Mouse (Mus musculus) forebrain, postnatal 0 days (tissue): ENCODE measurements at regions not wholly inside any gene's neighbourhood (a gene's known extent, or its start where the extent isn't known, plus 50 kb on each side); places are given as distances from the start of the nearest gene placed in this dataset.

Source experiments
- ATAC-seq: fragments of 200-750 bp; cut with Nextera tagmentation; 2 replicates; pipeline ENCODE4 v1.8.0; 2017; ENCODE audit warnings: mild to moderate bottlenecking, moderate library complexity
- DNase-seq: peaks from one replicate; pipeline ENCODE4 v3.0.0-alpha.2; 2015
- H3K27ac ChIP-seq: fragments of 300-500 bp; sonication (generic); 2 replicates; pipeline ENCODE4 v1.5.1; 2014; ENCODE audit warnings: low read depth, mild to moderate bottlenecking, antibody characterized with exemption, low read length, moderate library complexity, mixed read lengths
- H3K27me3 ChIP-seq: fragments of 300-500 bp; sonication (generic); 2 replicates; pipeline ENCODE4 v1.6.1; 2014; ENCODE audit warnings: mild to moderate bottlenecking, low read length, mixed read lengths; ENCODE audit not compliant: insufficient read depth
- H3K36me3 ChIP-seq: fragments of 300-500 bp; sonication (generic); 2 replicates; pipeline ENCODE4 v1.6.1; 2014; ENCODE audit warnings: mild to moderate bottlenecking, moderate library complexity; ENCODE audit not compliant: insufficient read depth
- H3K4me1 ChIP-seq: fragments of 300-500 bp; sonication (generic); 2 replicates; pipeline ENCODE4 v1.6.1; 2014; ENCODE audit warnings: antibody characterized with exemption; ENCODE audit not compliant: insufficient read depth
- H3K4me2 ChIP-seq: fragments of 300-500 bp; sonication (generic); 2 replicates; pipeline ENCODE4 v1.6.1; 2014; ENCODE audit warnings: low read depth, mild to moderate bottlenecking, moderate library complexity
- H3K4me3 ChIP-seq: fragments of 300-500 bp; sonication (generic); 2 replicates; pipeline ENCODE4 v1.5.1; 2014; ENCODE audit warnings: low read depth, low read length, mixed read lengths
- H3K9ac ChIP-seq: fragments of 300-500 bp; sonication (generic); 2 replicates; pipeline ENCODE4 v1.6.1; 2014; ENCODE audit warnings: mild to moderate bottlenecking
- H3K9me3 ChIP-seq: fragments of 300-500 bp; sonication (generic); 2 replicates; pipeline ENCODE4 v1.6.1; 2016; ENCODE audit warnings: low read length
- CTCF ChIP-seq: sonication (generic); IDR thresholded peaks from 2 replicates; pipeline ENCODE4 v1.5.1; 2016; ENCODE audit warnings: antibody characterized with exemption, control low read depth, low read depth
- WGBS: fragments of 180-500 bp; shearing (Covaris S2); extraction: QIAGEN DNeasy Blood & Tissue Kit; methylation state at CpG from one replicate; pipeline ENCODE4 v1.1.7; 2014; 5-methylcytosine and 5-hydroxymethylcytosine counted together

DNA sequence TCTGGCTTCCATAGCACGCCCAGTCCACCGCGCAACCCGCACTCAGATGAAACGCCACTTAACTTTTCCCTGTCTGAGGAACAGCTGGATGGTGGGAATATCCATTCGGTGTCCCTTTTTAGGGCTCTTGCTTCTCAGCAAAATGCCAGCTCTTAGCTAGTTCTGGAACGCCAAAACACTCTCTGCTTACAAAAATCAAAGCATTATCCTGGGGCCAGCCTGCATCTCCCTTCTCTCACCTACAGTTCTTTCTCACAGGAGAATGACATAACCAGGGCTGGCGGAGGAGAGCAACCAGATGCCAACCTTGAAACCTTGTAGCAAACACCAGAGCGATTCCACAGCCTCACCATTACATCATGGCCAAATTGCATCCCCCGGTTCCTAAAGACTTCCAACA lies 236.4 kb upstream of the Kazn start:
- no peak for TF ChIP-seq CTCF

GRCm38 (mm10) chr4:142474626-142475025 lies 235.4 kb upstream of the Kazn start:
- Histone ChIP-seq H3K4me3 (peak overlapping the region; percentile 7; the same call in 1 of the 2 replicates), H3K27me3 (no peaks in the 10 kb centered on the region), H3K4me2 (peak overlapping the region; percentile 51), H3K27ac (no peak overlapping the region), H3K9ac (no peak overlapping the region), H3K9me3 (no peaks in the 10 kb centered on the region), H3K36me3 (no peaks in the 10 kb centered on the region), H3K4me1 (no peaks in the 10 kb centered on the region; the same call in 1 of the 2 replicates)
- ATAC-seq = no peak
- 50% methylated on average over 7 of the region's 7 CpGs for WGBS
- DNase-seq = no peak
- no peak for TF ChIP-seq CTCF

More for the DNA sequence above, 236.4 kb upstream of the Kazn start:
- H3K36me3 ChIP-seq = no peaks in the 10 kb centered on the region
- no peak overlapping the region for H3K9ac ChIP-seq
- no peaks in the 10 kb centered on the region for H3K27me3 ChIP-seq
- H3K4me3 ChIP-seq = peak overlapping the region; percentile 26
- H3K4me1 ChIP-seq = no peaks in the 10 kb centered on the region; the same call in 1 of the 2 replicates
- ATAC-seq (no peak), DNase-seq (no peak)
- H3K4me2 ChIP-seq = peak overlapping the region; percentile 51
- no peak overlapping the region for H3K27ac ChIP-seq
- 49% methylated on average over 10 of the region's 10 CpGs for WGBS
- no peaks in the 10 kb centered on the region for H3K9me3 ChIP-seq

DNA sequence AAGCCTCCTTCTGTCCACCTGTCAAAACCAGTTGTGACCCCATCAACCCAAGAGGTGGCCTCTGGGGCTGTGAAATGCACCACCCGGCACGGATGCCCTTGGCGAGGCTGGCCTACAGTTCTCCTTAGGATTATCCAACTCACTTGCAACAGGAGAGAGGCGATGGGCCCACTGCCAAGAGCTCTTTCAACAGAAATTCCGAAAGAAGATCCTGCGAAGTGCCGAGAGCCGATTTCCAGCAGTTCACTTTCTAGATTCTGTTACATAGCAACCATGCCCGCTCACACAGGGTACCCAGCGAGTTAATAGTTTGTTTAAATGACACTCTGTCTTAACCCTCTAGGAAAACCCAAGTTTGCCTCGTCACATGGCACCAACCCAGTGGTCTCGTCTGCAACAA lies 234.8 kb upstream of the Kazn start:
- no peak for TF ChIP-seq CTCF
- H3K4me1 ChIP-seq = no peaks in the 10 kb centered on the region; the same call in 1 of the 2 replicates
- H3K4me3 ChIP-seq = peak overlapping the region; percentile 15; the same call in 1 of the 2 replicates
- DNase-seq = peak; percentile 81
- peak overlapping the region; percentile 51 for H3K4me2 ChIP-seq
- WGBS = 10% methylated on average over 12 of the region's 12 CpGs
- peak; percentile 75 for ATAC-seq
- H3K9me3 ChIP-seq = no peaks in the 10 kb centered on the region
- H3K27ac ChIP-seq = no peak overlapping the region
- H3K9ac ChIP-seq = no peak overlapping the region
- no peaks in the 10 kb centered on the region for H3K36me3 ChIP-seq
- no peaks in the 10 kb centered on the region for H3K27me3 ChIP-seq

- WGBS = 48% methylated on average over 8 of the region's 8 CpGs
Observed at GRCm38 (mm10) chr4:142473284-142473683, 234.1 kb upstream of the Kazn start.

DNA sequence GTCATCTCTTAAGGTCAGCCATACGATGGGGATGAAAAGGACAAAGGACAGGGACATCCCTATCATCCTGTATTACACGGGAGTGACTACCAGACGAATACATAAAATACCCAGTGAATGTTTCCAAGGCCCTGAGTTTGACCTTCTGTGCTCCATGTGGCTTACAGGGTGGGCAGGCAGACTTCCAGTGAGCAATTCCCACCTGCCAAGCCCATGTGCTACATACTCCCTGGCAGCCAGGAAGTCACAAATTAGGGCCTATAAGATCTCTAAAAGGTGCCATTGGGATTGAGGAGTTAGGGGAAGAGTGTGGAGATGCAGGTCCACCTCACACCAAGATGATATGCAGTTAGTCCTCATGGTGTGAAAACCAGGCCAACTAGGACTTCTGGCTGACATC lies 233.1 kb upstream of the Kazn start:
- Histone ChIP-seq H3K9ac (no peak overlapping the region), H3K27ac (no peak overlapping the region), H3K4me2 (no peak overlapping the region), H3K4me1 (no peaks in the 10 kb centered on the region; the same call in none of the 2 replicates), H3K36me3 (no peaks in the 10 kb centered on the region), H3K4me3 (no peak overlapping the region), H3K27me3 (no peaks in the 10 kb centered on the region), H3K9me3 (no peaks in the 10 kb centered on the region)
- 88% methylated on average over 3 of the region's 3 CpGs for WGBS
- ATAC-seq (no peak), DNase-seq (no peak)
- no peak for TF ChIP-seq CTCF

More at GRCm38 (mm10) chr4:142473284-142473683, 234.1 kb upstream of the Kazn start:
- Histone ChIP-seq H3K4me2 (peak overlapping the region; percentile 51), H3K4me1 (no peaks in the 10 kb centered on the region; the same call in 1 of the 2 replicates), H3K4me3 (peak overlapping the region; percentile 15; the same call in 1 of the 2 replicates), H3K27ac (no peak overlapping the region), H3K27me3 (no peaks in the 10 kb centered on the region), H3K36me3 (no peaks in the 10 kb centered on the region), H3K9me3 (no peaks in the 10 kb centered on the region), H3K9ac (no peak overlapping the region)
- DNase-seq (no peak), ATAC-seq (no peak)
- no peak for TF ChIP-seq CTCF

GRCm38 (mm10) chr4:142470784-142471183 lies 231.6 kb upstream of the Kazn start:
- no peak for TF ChIP-seq CTCF
- Histone ChIP-seq H3K36me3 (no peaks in the 10 kb centered on the region), H3K27ac (no peak overlapping the region), H3K9ac (no peak overlapping the region), H3K4me1 (no peaks in the 10 kb centered on the region; the same call in none of the 2 replicates), H3K4me2 (no peak overlapping the region), H3K27me3 (no peaks in the 10 kb centered on the region), H3K4me3 (no peak overlapping the region), H3K9me3 (no peaks in the 10 kb centered on the region)
- DNase-seq = no peak
- no peak for ATAC-seq
- WGBS = 74% methylated on average over 6 of the region's 6 CpGs

DNA sequence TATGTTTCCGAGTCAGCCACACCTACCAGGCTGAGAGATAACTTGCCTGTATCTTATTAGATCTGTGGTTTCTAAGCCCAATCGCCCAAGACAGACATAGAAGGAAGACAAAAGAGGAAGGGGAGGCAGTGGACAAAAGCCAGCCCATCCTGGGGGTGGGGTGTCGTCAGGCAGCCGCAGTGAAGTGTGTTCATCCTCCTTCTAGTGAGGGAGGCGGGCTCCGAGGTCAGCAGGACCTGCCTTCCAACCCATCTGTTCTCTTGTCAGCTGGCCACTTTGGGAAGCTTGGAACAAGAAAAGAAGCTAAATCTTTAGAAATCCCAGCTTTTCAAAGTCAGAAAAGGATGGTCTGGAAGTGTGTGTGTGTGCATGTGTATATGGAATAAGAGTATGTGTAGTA lies 228.7 kb upstream of the Kazn start:
- ATAC-seq (no peak), DNase-seq (no peak)
- H3K4me1 ChIP-seq = no peaks in the 10 kb centered on the region; the same call in 1 of the 2 replicates
- H3K27me3 ChIP-seq = no peaks in the 10 kb centered on the region
- no peak overlapping the region for H3K4me3 ChIP-seq
- no peak overlapping the region for H3K9ac ChIP-seq
- no peaks in the 10 kb centered on the region for H3K36me3 ChIP-seq
- WGBS = 54% methylated on average over 6 of the region's 6 CpGs
- no peak overlapping the region for H3K4me2 ChIP-seq
- TF ChIP-seq CTCF = no peak
- no peak overlapping the region for H3K27ac ChIP-seq
- H3K9me3 ChIP-seq = no peaks in the 10 kb centered on the region
